Mouse (Mus musculus) lung, postnatal 0 days (tissue): ENCODE data around the gene Osbpl9.

Experiments used
- CTCF ChIP-seq: IDR thresholded peaks from 2 replicates; pipeline ENCODE4 v1.5.1; 2016; ENCODE audit warnings: antibody characterized with exemption, mild to moderate bottlenecking
- EP300 ChIP-seq: IDR thresholded peaks from 2 replicates; pipeline ENCODE4 v1.6.1; 2016; ENCODE audit warnings: antibody characterized with exemption, mild to moderate bottlenecking, control low read depth

- TF ChIP-seq CTCF (no peak), EP300 (no peak)
Observed at GRCm38 (mm10) chr4:109072891-109073290, 129.2 kb downstream of the Osbpl9 start.
